Mouse (Mus musculus): ENCODE data around the gene Yjefn3. TPM values are rescaled to one million over a fixed set of nuclear protein-coding genes. Genes with fewer than 3 reads are reported as not detected.

Yjefn3 gene
- polyA plus RNA-seq (2014; fragmentation: Illumina TruSeq; extraction: RNeasy Lipid Tissue Mini Kit (QIAGEN cat#74804)), result not detected

GRCm38 (mm10) chr8:69902163-69903062, at the start of gene Yjefn3, which contains the start of the genes Tssk6 and Ndufa13:
Yjefn3 (minus strand) TSS chr8:69902712.
Tssk6 (plus strand) TSS chr8:69902184.
Ndufa13 (minus strand) TSS chr8:69902558.

GRCm38 (mm10) chr8:69887289-69888243, 14.9 kb downstream of the Yjefn3 start, which contains the start of gene Cilp2:
Cilp2 (minus strand) TSS chr8:69887687.

Other genes starting within 250 kb of the Yjefn3 start
- 22.3 TPM for gene Zfp964, start 248.2 kb downstream of the Yjefn3 start, polyA plus RNA-seq (2014; fragmentation: Illumina TruSeq; extraction: RNeasy Lipid Tissue Mini Kit (QIAGEN cat#74804))
- 74.4 TPM for gene Zfp869, start 192.0 kb downstream of the Yjefn3 start, polyA plus RNA-seq (2014; fragmentation: Illumina TruSeq; extraction: RNeasy Lipid Tissue Mini Kit (QIAGEN cat#74804))
- gene Zfp963, start 152.7 kb downstream of the Yjefn3 start, polyA plus RNA-seq (2014; fragmentation: Illumina TruSeq; extraction: RNeasy Lipid Tissue Mini Kit (QIAGEN cat#74804)), result 16.9 TPM
- not detected for gene Gm20422, start 127.8 kb downstream of the Yjefn3 start, polyA plus RNA-seq (2014; fragmentation: Illumina TruSeq; extraction: RNeasy Lipid Tissue Mini Kit (QIAGEN cat#74804))
- gene Atp13a1, start 111.5 kb downstream of the Yjefn3 start, polyA plus RNA-seq (2014; fragmentation: Illumina TruSeq; extraction: RNeasy Lipid Tissue Mini Kit (QIAGEN cat#74804)), result 1.3 TPM
- gene Zfp866, start 111.5 kb downstream of the Yjefn3 start, polyA plus RNA-seq (2014; fragmentation: Illumina TruSeq; extraction: RNeasy Lipid Tissue Mini Kit (QIAGEN cat#74804)), result 70.2 TPM
- 1.9 TPM for gene Gmip, start 94.0 kb downstream of the Yjefn3 start, polyA plus RNA-seq (2014; fragmentation: Illumina TruSeq; extraction: RNeasy Lipid Tissue Mini Kit (QIAGEN cat#74804))
- gene Lpar2, start 80.3 kb downstream of the Yjefn3 start, polyA plus RNA-seq (2014; fragmentation: Illumina TruSeq; extraction: RNeasy Lipid Tissue Mini Kit (QIAGEN cat#74804)), result 2.7 TPM
- gene Pbx4, start 70.2 kb downstream of the Yjefn3 start, polyA plus RNA-seq (2014; fragmentation: Illumina TruSeq; extraction: RNeasy Lipid Tissue Mini Kit (QIAGEN cat#74804)), result 0.91 TPM
- gene Cilp2, start 15.0 kb downstream of the Yjefn3 start, polyA plus RNA-seq (2014; fragmentation: Illumina TruSeq; extraction: RNeasy Lipid Tissue Mini Kit (QIAGEN cat#74804)), result not detected
- gene Tssk6, start 528 bp downstream of the Yjefn3 start, polyA plus RNA-seq (2014; fragmentation: Illumina TruSeq; extraction: RNeasy Lipid Tissue Mini Kit (QIAGEN cat#74804)), result not detected
- gene Ndufa13, start 154 bp downstream of the Yjefn3 start, polyA plus RNA-seq (2014; fragmentation: Illumina TruSeq; extraction: RNeasy Lipid Tissue Mini Kit (QIAGEN cat#74804)), result not detected
- gene Gatad2a, start 93.7 kb upstream of the Yjefn3 start, polyA plus RNA-seq (2014; fragmentation: Illumina TruSeq; extraction: RNeasy Lipid Tissue Mini Kit (QIAGEN cat#74804)), result 8.7 TPM
- 8.2 TPM for gene Mau2, start 140.0 kb upstream of the Yjefn3 start, polyA plus RNA-seq (2014; fragmentation: Illumina TruSeq; extraction: RNeasy Lipid Tissue Mini Kit (QIAGEN cat#74804))
- gene Sugp1, start 140.1 kb upstream of the Yjefn3 start, polyA plus RNA-seq (2014; fragmentation: Illumina TruSeq; extraction: RNeasy Lipid Tissue Mini Kit (QIAGEN cat#74804)), result 5.0 TPM
- not detected for gene Tm6sf2, start 170.2 kb upstream of the Yjefn3 start, polyA plus RNA-seq (2014; fragmentation: Illumina TruSeq; extraction: RNeasy Lipid Tissue Mini Kit (QIAGEN cat#74804))
- gene Hapln4, start 180.7 kb upstream of the Yjefn3 start, polyA plus RNA-seq (2014; fragmentation: Illumina TruSeq; extraction: RNeasy Lipid Tissue Mini Kit (QIAGEN cat#74804)), result not detected
- gene Ncan, start 218.2 kb upstream of the Yjefn3 start, polyA plus RNA-seq (2014; fragmentation: Illumina TruSeq; extraction: RNeasy Lipid Tissue Mini Kit (QIAGEN cat#74804)), result not detected
- 1.3 TPM for gene Nr2c2ap, start 228.6 kb upstream of the Yjefn3 start, polyA plus RNA-seq (2014; fragmentation: Illumina TruSeq; extraction: RNeasy Lipid Tissue Mini Kit (QIAGEN cat#74804))
- gene Rfxank, start 236.4 kb upstream of the Yjefn3 start, polyA plus RNA-seq (2014; fragmentation: Illumina TruSeq; extraction: RNeasy Lipid Tissue Mini Kit (QIAGEN cat#74804)), result 0.68 TPM
- 12.3 TPM for gene Borcs8, start 236.8 kb upstream of the Yjefn3 start, polyA plus RNA-seq (2014; fragmentation: Illumina TruSeq; extraction: RNeasy Lipid Tissue Mini Kit (QIAGEN cat#74804))
- gene Mef2b, start 237.0 kb upstream of the Yjefn3 start, polyA plus RNA-seq (2014; fragmentation: Illumina TruSeq; extraction: RNeasy Lipid Tissue Mini Kit (QIAGEN cat#74804)), result not detected

Measured in ovary, adult 10 weeks (tissue).